Mouse (Mus musculus) 3T3-L1 (cell line): ENCODE measurements around the gene Tgm5.
A peak's percentile ranks its signal among the peaks of the same experiment; 100 is the strongest.
"Not testable (repeated sequence)": the region's sequence is repeated elsewhere in the genome, so short reads cannot be mapped to it uniquely, and the experiment has no call there.

Experiments
- DNase-seq: peaks from one replicate; pipeline ENCODE4 v3.0.0-alpha.2; 2015; ENCODE audit warnings: low read depth, low spot score

Gene Tgm5

DNA sequence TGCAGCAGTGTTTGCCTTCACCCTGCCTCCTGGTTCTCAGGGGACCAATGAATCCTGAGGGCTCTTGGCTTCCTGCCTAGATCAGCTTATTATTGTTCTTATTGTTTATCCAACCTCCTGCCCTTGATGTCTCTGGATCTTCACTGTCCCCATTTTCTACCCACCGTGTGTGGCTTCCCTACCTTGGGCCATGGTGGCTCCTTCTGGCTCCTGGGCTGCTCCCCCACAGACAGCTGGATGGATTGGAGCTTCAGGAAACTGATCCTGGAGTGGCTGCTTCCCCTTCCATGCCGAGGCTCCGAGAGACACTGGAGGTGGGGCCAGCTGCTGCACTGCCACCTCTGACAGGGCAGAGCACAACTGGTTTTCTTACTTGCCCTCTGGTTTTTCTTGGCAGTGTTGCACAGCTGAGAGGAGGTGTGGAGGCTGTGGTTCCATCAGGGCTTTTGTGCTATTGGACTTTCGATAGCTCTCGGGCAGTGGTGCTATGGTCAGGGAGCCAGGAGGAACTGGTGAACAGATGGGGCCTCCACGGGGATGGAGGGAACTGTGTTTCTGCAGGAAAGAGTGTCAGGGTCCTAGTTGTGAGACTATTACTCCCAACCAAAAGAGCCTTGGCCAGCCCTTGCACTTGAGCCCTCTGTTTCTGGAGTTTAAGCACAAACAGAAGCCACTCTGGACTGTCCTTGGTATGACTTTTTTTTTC, at the start of gene Tgm5:
Gene Tgm5, minus strand, starts transcription at position 362 of the 706 bp plus-strand sequence.
- peak; percentile 25 for DNase-seq

DNA sequence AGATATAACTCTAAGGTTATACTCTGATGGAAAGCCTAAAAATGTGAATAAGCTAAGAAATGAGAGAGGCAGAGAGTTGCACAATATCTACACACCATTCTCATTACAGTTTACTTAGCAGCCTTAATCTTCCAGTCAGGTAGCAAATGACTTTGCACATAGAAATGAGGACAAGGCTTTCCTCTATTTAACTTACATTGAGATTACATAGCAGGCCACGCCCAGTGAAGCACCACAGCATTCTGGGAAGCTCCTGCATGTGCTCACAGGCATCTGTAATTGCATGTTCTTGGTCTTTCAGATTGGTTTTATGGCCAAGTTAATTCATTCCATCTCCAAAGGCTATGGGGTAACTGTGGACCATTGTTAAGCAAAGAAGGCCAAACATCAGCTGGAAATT, 47.2 kb upstream of the Tgm5 start:
- DNase-seq: peak; percentile 4

- no peak for DNase-seq
Measured at GRCm38 (mm10) chr2:121128865-121129620, 43.4 kb upstream of the Tgm5 start.

- DNase-seq: peak; percentile 12
Measured at GRCm38 (mm10) chr2:121127536-121127935, 41.9 kb upstream of the Tgm5 start.

GRCm38 (mm10) chr2:121126302-121126701, 40.7 kb upstream of the Tgm5 start:
- not testable (repeated sequence) for DNase-seq

- no peak for DNase-seq
Measured at GRCm38 (mm10) chr2:121119260-121119659, 33.6 kb upstream of the Tgm5 start.

DNA sequence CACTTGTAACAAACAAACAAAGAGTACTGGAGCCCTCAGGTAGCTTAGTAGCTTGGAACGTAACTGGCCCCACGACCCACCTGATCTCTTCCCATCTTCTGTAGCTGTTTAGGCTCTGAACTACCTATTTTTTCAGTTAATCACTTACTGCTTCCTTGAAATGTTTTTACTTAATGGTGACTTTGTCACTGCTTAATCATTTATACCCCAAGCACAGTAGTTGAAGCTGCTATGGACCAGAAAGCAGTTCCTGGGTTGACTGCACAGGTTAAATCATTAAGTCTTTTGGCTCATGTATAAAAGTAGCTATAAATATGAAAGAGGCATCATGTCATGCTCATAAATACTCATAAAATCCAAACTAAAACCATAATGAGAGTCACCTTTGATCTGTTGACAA, 29.8 kb upstream of the Tgm5 start:
- DNase-seq: no peak

DNA sequence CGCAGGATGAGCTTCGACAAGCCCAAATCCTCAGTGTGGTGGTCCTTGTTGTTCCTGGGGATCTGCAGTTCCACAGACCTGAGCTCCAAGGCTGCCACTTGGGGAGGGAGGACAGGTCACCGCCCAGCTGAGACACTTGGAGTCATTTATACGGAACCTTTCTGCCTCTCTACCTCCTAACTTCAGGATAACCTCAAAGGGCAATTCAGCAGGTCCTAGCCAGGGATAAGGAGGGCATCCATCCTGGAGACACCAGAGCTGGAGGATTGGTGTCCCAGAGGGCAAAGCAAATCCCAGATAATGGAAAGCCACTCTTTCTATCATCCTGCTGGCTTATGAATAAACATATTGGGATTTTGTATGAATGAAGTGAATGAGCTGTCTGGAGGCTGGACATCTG, 24.1 kb upstream of the Tgm5 start, which contains the start of gene Tgm7:
Gene Tgm7, minus strand, starts transcription at position 101 of the 400 bp plus-strand sequence.
- no peak for DNase-seq

DNA sequence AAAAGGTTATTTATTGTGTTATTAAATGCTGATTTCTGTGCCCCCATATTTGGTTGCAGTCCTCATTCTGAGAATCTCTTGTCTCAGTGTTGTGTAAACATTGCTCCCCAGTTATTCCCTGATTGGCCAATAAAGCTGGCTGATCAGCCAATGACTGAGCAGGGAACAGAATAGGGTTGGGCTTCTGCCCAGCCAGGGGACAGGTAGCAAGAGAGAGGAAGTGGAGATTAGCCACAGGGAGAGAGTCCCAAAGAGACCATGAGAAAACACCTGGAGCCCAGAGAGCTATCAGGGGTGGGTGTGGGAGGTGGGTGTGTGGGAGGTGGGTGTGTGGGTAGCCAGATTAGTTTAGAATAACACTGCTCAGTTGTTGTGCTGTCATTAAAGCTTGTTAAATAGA, 20.3 kb upstream of the Tgm5 start:
- no peak for DNase-seq

DNA sequence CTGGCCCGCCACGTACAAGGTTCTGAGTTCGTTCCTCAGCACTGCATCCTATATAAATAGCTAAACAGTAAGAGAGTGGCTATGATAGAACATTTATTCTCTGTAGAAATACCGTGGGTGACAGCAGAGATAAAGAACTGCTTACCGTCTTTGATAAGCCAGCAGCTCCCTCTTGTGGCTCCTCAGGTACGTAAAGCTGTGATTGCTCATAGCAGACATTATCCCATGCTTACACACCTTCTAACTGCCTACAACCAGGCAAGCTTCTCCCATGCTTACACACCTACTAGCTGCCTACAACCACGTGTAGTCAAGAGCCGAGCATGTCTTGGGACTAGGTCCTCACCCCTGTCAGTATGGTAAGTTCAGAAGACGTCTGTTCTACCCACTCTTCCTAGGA, 16.4 kb upstream of the Tgm5 start:
- DNase-seq: peak; percentile 91

DNA sequence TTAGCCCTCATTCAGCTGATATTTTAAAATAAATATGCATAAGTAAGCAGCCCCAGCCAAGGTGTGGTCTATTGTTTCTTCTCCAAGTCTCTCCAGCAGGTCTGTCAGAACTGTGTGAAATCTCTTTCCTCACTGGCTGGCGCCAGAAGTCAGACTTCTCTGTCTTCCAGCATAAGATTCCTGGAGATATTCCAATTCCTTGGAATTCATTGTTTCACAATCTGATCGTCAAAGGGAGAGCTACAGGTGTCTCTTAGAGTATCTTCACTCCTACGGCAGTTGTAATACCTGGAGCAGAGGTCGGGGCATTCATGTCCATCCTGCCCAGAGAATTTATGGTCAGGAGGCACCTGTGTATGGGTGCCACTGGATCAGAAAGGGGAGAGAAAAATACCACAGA, 4.1 kb upstream of the Tgm5 start:
- no peak for DNase-seq

DNA sequence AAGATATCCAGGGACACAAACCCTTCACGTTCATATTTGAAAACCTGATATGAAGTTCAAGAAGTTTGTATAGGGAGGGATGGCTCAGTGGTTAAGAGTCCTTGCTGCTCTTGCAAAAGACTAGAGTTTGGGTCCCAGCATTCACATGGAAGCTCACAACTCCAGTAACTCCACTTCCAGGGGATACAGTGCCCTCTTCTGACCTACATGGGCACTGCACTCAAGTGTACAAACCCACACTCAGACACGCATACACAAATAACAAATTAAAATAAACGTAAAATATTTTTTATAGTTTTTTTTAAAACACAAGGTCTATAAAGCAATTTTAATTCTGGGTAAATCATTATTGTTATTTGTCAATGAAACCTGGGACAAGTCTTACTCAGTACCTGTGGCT, 2.9 kb upstream of the Tgm5 start:
- no peak for DNase-seq

GRCm38 (mm10) chr2:121082626-121083025, 3.0 kb downstream of the Tgm5 start:
- no peak for DNase-seq

- DNase-seq: no peak
Measured at GRCm38 (mm10) chr2:121074747-121075146, 10.9 kb downstream of the Tgm5 start.

- DNase-seq: peak; percentile 27
Measured at GRCm38 (mm10) chr2:121071871-121072270, 13.8 kb downstream of the Tgm5 start.

DNA sequence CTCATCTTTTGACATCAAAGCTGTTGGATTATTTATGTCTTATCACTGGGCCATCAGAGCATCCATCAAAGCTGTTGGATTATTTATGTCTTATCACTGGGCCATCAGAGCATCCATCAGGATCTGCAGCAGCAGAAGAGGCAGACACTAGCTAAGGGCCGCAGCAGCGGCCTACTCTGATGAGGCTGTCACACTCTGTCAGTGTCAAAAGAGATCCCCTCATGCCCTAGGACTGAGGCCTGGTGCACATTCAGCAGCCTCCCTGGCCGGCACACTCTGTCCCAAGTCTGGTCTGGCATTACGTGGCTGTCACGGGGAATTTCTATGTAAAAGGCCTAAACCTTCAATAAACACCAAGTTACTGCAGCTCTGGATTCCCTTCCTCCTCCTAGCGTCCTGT, 16.1 kb downstream of the Tgm5 start:
- DNase-seq: no peak

GRCm38 (mm10) chr2:121067116-121067515, 18.5 kb downstream of the Tgm5 start:
- DNase-seq: no peak

- no peak for DNase-seq
Measured at GRCm38 (mm10) chr2:121061315-121061714, 24.3 kb downstream of the Tgm5 start.

DNA sequence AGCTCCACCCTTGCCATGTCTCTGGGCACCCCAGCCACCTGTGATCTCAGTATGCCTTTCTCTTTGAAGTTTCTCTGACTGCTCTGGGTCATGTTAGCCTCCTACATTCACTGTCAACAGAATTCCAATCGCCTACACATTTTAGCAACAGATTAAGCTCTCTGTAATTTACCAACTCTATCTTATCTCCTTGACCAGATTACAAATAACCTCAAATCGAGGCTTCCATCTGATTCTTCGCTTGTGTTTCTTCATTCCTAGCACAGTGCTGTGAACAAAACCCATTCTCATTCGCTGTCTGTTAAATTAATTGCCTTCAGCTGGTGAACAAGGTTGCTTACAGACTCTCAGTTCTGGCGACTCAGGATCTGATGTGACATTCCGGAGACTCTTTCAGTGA, 27.6 kb downstream of the Tgm5 start:
- no peak for DNase-seq

GRCm38 (mm10) chr2:121055915-121056314, 29.7 kb downstream of the Tgm5 start:
- no peak for DNase-seq

- no peak for DNase-seq
Measured at GRCm38 (mm10) chr2:121054060-121054459, 31.6 kb downstream of the Tgm5 start.

DNA sequence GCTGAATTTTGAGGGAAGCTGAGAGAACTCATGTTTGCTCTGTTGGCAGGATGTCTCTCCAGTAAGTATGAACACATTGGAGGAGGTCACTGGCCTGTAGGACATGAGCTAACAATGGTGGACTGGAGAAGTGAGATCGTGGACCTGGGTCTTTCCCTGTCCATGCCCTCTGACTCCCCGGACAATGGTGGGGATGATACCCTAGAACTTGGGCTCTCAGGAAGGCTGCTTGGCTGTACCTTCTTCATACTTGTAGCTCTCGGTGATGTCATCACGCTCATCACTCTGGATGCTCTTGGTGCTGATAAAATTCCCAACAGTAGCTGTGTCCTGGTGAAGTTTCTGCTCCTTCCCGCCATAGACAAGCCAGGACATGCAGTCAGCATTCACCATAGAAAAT, 33.5 kb downstream of the Tgm5 start:
- no peak for DNase-seq

- no peak for DNase-seq
Measured at GRCm38 (mm10) chr2:121045653-121046052, 40.0 kb downstream of the Tgm5 start.
